Mouse (Mus musculus): Measurements from ENCODE around the gene Rhox1. TPM values are rescaled to one million over a fixed set of nuclear protein-coding genes. Genes with fewer than 3 reads are reported as not detected.
"Not testable (repeated sequence)": the region's sequence is repeated elsewhere in the genome, so short reads cannot be mapped to it uniquely, and the experiment has no call there.

Rhox1 gene
- not detected in 2 replicates for total RNA-seq (2015)
- total RNA-seq (2017), result not detected in 2 replicates

GRCm38 (mm10) chrX:37222158-37222557, at the start of gene Rhox1:
Rhox1 (minus strand) TSS chrX:37222258.
- ATAC-seq (ENCODE audit: poor library complexity, severe bottlenecking), result not testable (repeated sequence)

- not testable (repeated sequence) for ATAC-seq (ENCODE audit: poor library complexity, severe bottlenecking)
These were observed 43.0 kb upstream of the Rhox1 start, which contains the start of gene Rhox4a for GRCm38 (mm10) chrX:37265038-37265437. Rhox4a (plus strand) TSS chrX:37265338.

- not testable (repeated sequence) for ATAC-seq (ENCODE audit: poor library complexity, severe bottlenecking)
These were observed 27.6 kb upstream of the Rhox1 start, which contains the start of gene Rhox3a for GRCm38 (mm10) chrX:37249619-37250018. Rhox3a (plus strand) TSS chrX:37249919.

GRCm38 (mm10) chrX:37244676-37245075, 22.6 kb upstream of the Rhox1 start, which contains the start of gene Rhox2a:
Rhox2a (plus strand) TSS chrX:37244976.
- ATAC-seq (ENCODE audit: poor library complexity, severe bottlenecking), result not testable (repeated sequence)

- ATAC-seq (ENCODE audit: poor library complexity, severe bottlenecking), result no peak
These were observed 11.1 kb downstream of the Rhox1 start, which contains the start of gene Gm9 for GRCm38 (mm10) chrX:37210941-37211340. Gm9 (minus strand) TSS chrX:37211041.

GRCm38 (mm10) chrX:37198676-37199075, 23.4 kb downstream of the Rhox1 start:
- ATAC-seq (ENCODE audit: poor library complexity, severe bottlenecking), result no peak

GRCm38 (mm10) chrX:37191744-37192379, 30.2 kb downstream of the Rhox1 start:
- ATAC-seq (ENCODE audit: poor library complexity, severe bottlenecking), result peak; percentile 63

GRCm38 (mm10) chrX:37191105-37191743, 30.8 kb downstream of the Rhox1 start, which contains the start of the genes Ndufa1 and Rnf113a1:
Ndufa1 (minus strand) TSS chrX:37191163.
Rnf113a1 (plus strand) TSS chrX:37191245.
- peak; percentile 99 for ATAC-seq (ENCODE audit: poor library complexity, severe bottlenecking)

GRCm38 (mm10) chrX:37190755-37191104, 31.3 kb downstream of the Rhox1 start:
- no peak for ATAC-seq (ENCODE audit: poor library complexity, severe bottlenecking)

GRCm38 (mm10) chrX:37184401-37184800, 37.7 kb downstream of the Rhox1 start:
- ATAC-seq (ENCODE audit: poor library complexity, severe bottlenecking), result not testable (repeated sequence)

GRCm38 (mm10) chrX:37168742-37169141, 53.3 kb downstream of the Rhox1 start, which contains the start of gene Akap14:
Akap14 (minus strand) TSS chrX:37168842.
- no peak for ATAC-seq (ENCODE audit: poor library complexity, severe bottlenecking)

- peak; percentile 80 for ATAC-seq (ENCODE audit: poor library complexity, severe bottlenecking)
These were observed 55.0 kb downstream of the Rhox1 start for GRCm38 (mm10) chrX:37167085-37167484.

Other genes starting within 250 kb of the Rhox1 start
- 42.3 and 42.4 TPM in 2 replicates for gene Sept6, start 230.5 kb downstream of the Rhox1 start, total RNA-seq (2015)
- 37.9 and 38.7 TPM in 2 replicates for gene Sept6, start 230.5 kb downstream of the Rhox1 start, total RNA-seq (2017)
- not detected in 2 replicates for gene Sowahd, start 173.4 kb downstream of the Rhox1 start, total RNA-seq (2015)
- not detected in 2 replicates for gene Sowahd, start 173.4 kb downstream of the Rhox1 start, total RNA-seq (2017)
- gene Rpl39, start 136.9 kb downstream of the Rhox1 start, total RNA-seq (2015), result 1,116 and 1,186 TPM in 2 replicates
- gene Rpl39, start 136.9 kb downstream of the Rhox1 start, total RNA-seq (2017), result 3,519 and 4,154 TPM in 2 replicates
- 18.2 and 24.7 TPM in 2 replicates for gene Upf3b, start 111.9 kb downstream of the Rhox1 start, total RNA-seq (2015)
- 25.6 and 26.2 TPM in 2 replicates for gene Upf3b, start 111.9 kb downstream of the Rhox1 start, total RNA-seq (2017)
- 16.9 and 18.5 TPM in 2 replicates for gene Nkap, start 95.5 kb downstream of the Rhox1 start, total RNA-seq (2015)
- 30.5 and 37.4 TPM in 2 replicates for gene Nkap, start 95.5 kb downstream of the Rhox1 start, total RNA-seq (2017)
- not detected in 2 replicates for gene Akap14, start 53.4 kb downstream of the Rhox1 start, total RNA-seq (2015)
- not detected in 2 replicates for gene Akap14, start 53.4 kb downstream of the Rhox1 start, total RNA-seq (2017)
- 203 and 221 TPM in 2 replicates for gene Ndufa1, start 31.1 kb downstream of the Rhox1 start, total RNA-seq (2015)
- 123 and 131 TPM in 2 replicates for gene Ndufa1, start 31.1 kb downstream of the Rhox1 start, total RNA-seq (2017)
- 6.4 and 6.5 TPM in 2 replicates for gene Rnf113a1, start 31.0 kb downstream of the Rhox1 start, total RNA-seq (2015)
- gene Rnf113a1, start 31.0 kb downstream of the Rhox1 start, total RNA-seq (2017), result 2.8 and 4.5 TPM in 2 replicates
- not detected in 2 replicates for gene Gm9, start 11.2 kb downstream of the Rhox1 start, total RNA-seq (2015)
- not detected in 2 replicates for gene Gm9, start 11.2 kb downstream of the Rhox1 start, total RNA-seq (2017)
- gene Rhox2a, start 22.7 kb upstream of the Rhox1 start, total RNA-seq (2015), result not detected in 2 replicates
- not detected in 2 replicates for gene Rhox2a, start 22.7 kb upstream of the Rhox1 start, total RNA-seq (2017)
- gene Rhox3a, start 27.7 kb upstream of the Rhox1 start, total RNA-seq (2015), result not detected in 2 replicates
- gene Rhox3a, start 27.7 kb upstream of the Rhox1 start, total RNA-seq (2017), result not detected in 2 replicates
- gene Rhox4a, start 43.1 kb upstream of the Rhox1 start, total RNA-seq (2015), result not detected in 2 replicates
- not detected in 2 replicates for gene Rhox4a, start 43.1 kb upstream of the Rhox1 start, total RNA-seq (2017)
- gene Rhox3a2, start 157.8 kb upstream of the Rhox1 start, total RNA-seq (2015), result not detected in 2 replicates
- not detected in 2 replicates for gene Rhox3a2, start 157.8 kb upstream of the Rhox1 start, total RNA-seq (2017)
- gene Rhox4a2, start 168.6 kb upstream of the Rhox1 start, total RNA-seq (2015), result not detected in 2 replicates
- gene Rhox4a2, start 168.6 kb upstream of the Rhox1 start, total RNA-seq (2017), result not detected in 2 replicates
- gene Rhox2b, start 189.8 kb upstream of the Rhox1 start, total RNA-seq (2015), result not detected in 2 replicates
- gene Rhox2b, start 189.8 kb upstream of the Rhox1 start, total RNA-seq (2017), result not detected in 2 replicates
- not detected in 2 replicates for gene Rhox4b, start 210.2 kb upstream of the Rhox1 start, total RNA-seq (2015)
- gene Rhox4b, start 210.2 kb upstream of the Rhox1 start, total RNA-seq (2017), result not detected in 2 replicates
- not detected in 2 replicates for gene Rhox2c, start 231.4 kb upstream of the Rhox1 start, total RNA-seq (2015)
- gene Rhox2c, start 231.4 kb upstream of the Rhox1 start, total RNA-seq (2017), result not detected in 2 replicates
- not detected in 2 replicates for gene Rhox3c, start 236.3 kb upstream of the Rhox1 start, total RNA-seq (2015)
- not detected in 2 replicates for gene Rhox3c, start 236.3 kb upstream of the Rhox1 start, total RNA-seq (2017)

Measured in megakaryocyte, adult 5-6 weeks (primary cell).